Mouse (Mus musculus) liver, adult 2 months (tissue): ENCODE measurements at regions not wholly inside any gene's neighbourhood (a gene's known extent, or its start where the extent isn't known, plus 50 kb on each side); places are given as distances from the start of the nearest gene placed in this dataset.

Source experiments
- DNase-seq: peaks from one replicate; pipeline ENCODE4 v3.0.0-alpha.2; 2011; ENCODE audit warnings: low read depth, low spot score; ENCODE audit errors: extremely low read depth
- H3K27ac ChIP-seq: fragments of 200-500 bp; replicated peaks from 2 replicates; pipeline ENCODE4 v1.5.1; 2012; ENCODE audit warnings: low read depth, mild to moderate bottlenecking, control low read depth, inconsistent platforms, low read length; ENCODE audit not compliant: insufficient read depth
- H3K27me3 ChIP-seq: fragments of 200-500 bp; 2 replicates; pipeline ENCODE4 v1.6.1; 2012; ENCODE audit warnings: mild to moderate bottlenecking, moderate library complexity, low read length, inconsistent platforms; ENCODE audit not compliant: control insufficient read depth, insufficient read depth
- H3K36me3 ChIP-seq: fragments of 200-500 bp; 2 replicates; pipeline ENCODE4 v1.6.1; 2012; ENCODE audit warnings: low read length, inconsistent platforms; ENCODE audit not compliant: control insufficient read depth, insufficient read depth
- H3K4me1 ChIP-seq: fragments of 200-500 bp; 2 replicates; pipeline ENCODE4 v1.6.1; 2011; ENCODE audit warnings: low read length; ENCODE audit not compliant: control insufficient read depth, insufficient read depth
- H3K4me3 ChIP-seq: fragments of 200-500 bp; 2 replicates; pipeline ENCODE4 v1.5.1; 2011; ENCODE audit warnings: low read depth, mild to moderate bottlenecking, control low read depth, low read length, moderate library complexity; ENCODE audit not compliant: insufficient read depth
- H3K79me2 ChIP-seq: fragments of 200-500 bp; 2 replicates; pipeline ENCODE4 v1.6.1; 2012; ENCODE audit warnings: inconsistent platforms, mild to moderate bottlenecking, low read length, moderate library complexity; ENCODE audit not compliant: control insufficient read depth, insufficient read depth
- H3K9ac ChIP-seq: fragments of 200-500 bp; 2 replicates; pipeline ENCODE4 v1.6.1; 2012; ENCODE audit warnings: low read depth, mild to moderate bottlenecking, control low read depth, inconsistent platforms, low read length
- CTCF ChIP-seq: fragments of 200-500 bp; IDR thresholded peaks from 2 replicates; pipeline ENCODE4 v1.5.1; 2011; ENCODE audit warnings: low read depth, low read length, control low read depth
- POLR2A ChIP-seq: fragments of 200-500 bp; IDR thresholded peaks from 2 replicates; pipeline ENCODE4 v1.6.1; 2011; ENCODE audit warnings: low read length, control low read depth; ENCODE audit not compliant: insufficient read depth; ENCODE audit errors: extremely low read depth
- WGBS: fragments of 180-500 bp; shearing (Covaris S2); methylation state at CpG from one replicate; pipeline ENCODE4 v1.1.7; 2018; 5-methylcytosine and 5-hydroxymethylcytosine counted together

DNA sequence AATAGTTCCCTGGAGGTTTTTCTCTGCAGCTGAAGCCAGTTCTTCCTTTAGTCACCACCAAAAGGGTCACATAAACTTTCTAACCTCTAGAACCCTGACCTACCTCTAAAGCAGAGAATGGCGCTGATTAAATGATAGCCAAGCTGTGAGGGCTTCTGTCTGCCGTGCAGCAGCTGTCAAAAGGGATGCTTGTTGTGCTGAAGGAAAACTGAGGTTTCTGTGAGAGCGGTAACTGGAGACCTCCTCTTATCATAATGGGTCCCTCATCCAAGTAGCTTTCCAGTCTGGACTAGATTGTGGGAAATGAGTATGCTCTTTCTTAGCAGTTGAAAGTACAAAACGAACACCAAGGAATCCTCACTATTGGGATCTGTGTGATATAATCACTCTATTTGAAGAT, 98.8 kb upstream of the Mtap start:
- H3K36me3 ChIP-seq: no peaks in the 10 kb centered on the region
- H3K4me3 ChIP-seq: no peak overlapping the region
- no peaks in the 10 kb centered on the region for H3K79me2 ChIP-seq
- no peak overlapping the region for H3K9ac ChIP-seq
- 79% methylated on average over 4 of the region's 4 CpGs for WGBS
- TF ChIP-seq CTCF (no peak), POLR2A (no peak)
- H3K27me3 ChIP-seq: no peaks in the 10 kb centered on the region
- no peak for DNase-seq
- no peaks in the 10 kb centered on the region for H3K4me1 ChIP-seq
- no peak overlapping the region for H3K27ac ChIP-seq

GRCm38 (mm10) chr4:89034822-89035221, 102.1 kb upstream of the Mtap start:
- Histone ChIP-seq H3K36me3 (no peaks in the 10 kb centered on the region), H3K79me2 (no peaks in the 10 kb centered on the region), H3K4me3 (no peak overlapping the region), H3K27ac (no peak overlapping the region), H3K9ac (no peak overlapping the region), H3K4me1 (no peaks in the 10 kb centered on the region), H3K27me3 (no peaks in the 10 kb centered on the region)
- no peak for DNase-seq
- WGBS: 83% methylated on average over 2 of the region's 2 CpGs
- TF ChIP-seq CTCF (no peak), POLR2A (no peak)

DNA sequence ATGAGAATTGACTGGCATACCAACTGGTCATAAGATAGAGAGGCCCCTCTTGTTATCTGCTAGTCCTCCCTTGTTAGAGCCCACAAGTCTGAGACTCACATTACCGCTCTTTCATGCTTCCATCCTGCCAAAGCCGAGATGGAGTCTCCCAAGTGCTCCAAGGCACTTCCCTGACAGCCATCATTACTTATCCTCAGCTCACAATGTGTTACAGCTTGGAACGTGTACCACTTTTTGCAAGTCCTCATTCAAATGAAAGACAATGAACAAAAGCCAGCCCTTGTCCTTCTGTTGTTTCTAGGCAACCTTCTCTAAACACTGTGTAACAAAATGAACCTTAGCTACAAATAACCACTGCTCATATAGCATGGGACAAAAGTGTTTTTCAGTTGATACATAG, 102.6 kb upstream of the Mtap start:
- H3K4me3 ChIP-seq: no peak overlapping the region
- H3K9ac ChIP-seq: no peak overlapping the region
- no peak for TF ChIP-seq POLR2A
- no peak for TF ChIP-seq CTCF
- no peak for DNase-seq
- no peaks in the 10 kb centered on the region for H3K36me3 ChIP-seq
- no peaks in the 10 kb centered on the region for H3K79me2 ChIP-seq
- H3K27ac ChIP-seq: no peak overlapping the region
- no peaks in the 10 kb centered on the region for H3K4me1 ChIP-seq
- 88% methylated on average over 3 of the region's 3 CpGs for WGBS
- H3K27me3 ChIP-seq: no peaks in the 10 kb centered on the region

DNA sequence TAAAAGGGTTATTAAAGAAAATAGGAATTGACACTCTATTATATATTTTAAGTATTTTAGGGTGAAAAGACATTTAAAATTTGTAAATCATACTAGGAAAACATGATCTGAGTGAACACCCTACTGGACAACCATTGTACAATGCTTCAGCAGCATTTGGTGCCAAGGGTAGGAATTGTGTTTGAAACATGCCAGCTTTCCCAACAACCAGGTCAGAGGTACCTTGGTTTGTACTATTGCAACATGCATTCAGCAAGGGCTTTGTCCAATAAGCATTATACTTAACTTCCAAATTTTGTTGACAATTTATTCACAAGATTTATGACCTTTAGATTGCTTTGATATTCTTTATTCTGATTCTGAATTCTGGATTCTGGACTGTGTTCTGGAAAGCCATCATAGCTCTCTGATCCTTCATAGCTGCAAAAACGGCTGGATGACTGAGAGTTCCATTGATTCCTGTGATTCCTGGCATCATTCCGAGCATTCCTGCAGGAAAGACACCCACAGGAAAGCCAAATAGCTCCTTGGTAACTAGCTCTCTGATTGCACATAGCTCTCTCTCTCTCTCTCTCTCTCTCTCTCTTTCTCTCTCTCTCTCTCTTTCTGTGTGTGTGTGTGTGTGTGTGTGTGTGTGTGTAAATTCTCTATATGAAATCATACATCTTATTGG, 124.1 kb upstream of the Mtap start:
- Histone ChIP-seq H3K4me3 (no peak overlapping the region), H3K79me2 (no peaks in the 10 kb centered on the region), H3K27ac (no peak overlapping the region), H3K4me1 (peaks cover 6% of the 10 kb centered on the region; the same call in 1 of the 2 replicates), H3K36me3 (no peaks in the 10 kb centered on the region), H3K27me3 (no peaks in the 10 kb centered on the region), H3K9ac (no peak overlapping the region)
- TF ChIP-seq POLR2A (no peak), CTCF (0 out of 2 replicates have a peak, but pooled peaks have one; percentile 25)
- DNase-seq: peak; percentile 98
- WGBS: 4% methylated on average over 2 of the region's 2 CpGs

GRCm38 (mm10) chr4:89008561-89008960, 128.4 kb upstream of the Mtap start:
- WGBS: 86% methylated on average over 5 of the region's 5 CpGs
- Histone ChIP-seq H3K9ac (no peak overlapping the region), H3K27ac (no peak overlapping the region), H3K4me3 (no peak overlapping the region), H3K4me1 (peaks cover 5% of the 10 kb centered on the region; the same call in 1 of the 2 replicates), H3K79me2 (no peaks in the 10 kb centered on the region), H3K27me3 (no peaks in the 10 kb centered on the region), H3K36me3 (no peaks in the 10 kb centered on the region)
- DNase-seq: no peak
- TF ChIP-seq POLR2A: no peak
- TF ChIP-seq CTCF: no peak

- Histone ChIP-seq H3K27me3 (no peaks in the 10 kb centered on the region), H3K36me3 (no peaks in the 10 kb centered on the region), H3K4me1 (no peaks in the 10 kb centered on the region), H3K27ac (no peak overlapping the region), H3K79me2 (no peaks in the 10 kb centered on the region), H3K9ac (no peak overlapping the region), H3K4me3 (no peak overlapping the region)
- no peak for DNase-seq
- WGBS: 86% methylated on average over 4 of the region's 4 CpGs
- TF ChIP-seq POLR2A (no peak), CTCF (no peak)
Observed at GRCm38 (mm10) chr4:89001470-89001869, 121.5 kb upstream of the Ifne start.
